Mouse (Mus musculus) small intestine, adult 10 weeks (tissue): Measurements from ENCODE around the gene Defb45. TPM values are rescaled to one million over a fixed set of nuclear protein-coding genes. Genes with fewer than 3 reads are reported as not detected.

Experiments
- polyA plus RNA-seq: library from polyadenylated mRNA; stranded (reverse); fragments of 350-450 nt; fragmentation: Illumina TruSeq; extraction: RNeasy Lipid Tissue Mini Kit (QIAGEN cat#74804); gene quantifications from one replicate; pipeline ENCODE4 v1.2.3, GENCODE M21; 2014; ENCODE audit warnings: low replicate concordance

Defb45 gene
- polyA plus RNA-seq = not detected

GRCm38 (mm10) chr2:152599299-152599698 lies at the start of gene Defb45:
Gene Defb45, minus strand, starts transcription at chr2:152599399.

GRCm38 (mm10) chr2:152626774-152627591 lies 27.8 kb upstream of the Defb45 start, which contains the start of gene Rem1:
Gene Rem1, plus strand, starts transcription at chr2:152626951.

GRCm38 (mm10) chr2:152622953-152623352 lies 23.8 kb upstream of the Defb45 start, which contains the start of gene Defb25:
Gene Defb25, minus strand, starts transcription at chr2:152623053.

GRCm38 (mm10) chr2:152604057-152604456 lies 4.9 kb upstream of the Defb45 start, which contains the start of gene Defb36:
Gene Defb36, plus strand, starts transcription at chr2:152604327.

GRCm38 (mm10) chr2:152580107-152580506 lies 19.1 kb downstream of the Defb45 start, which contains the start of gene Defb19:
Gene Defb19, minus strand, starts transcription at chr2:152580312.

GRCm38 (mm10) chr2:152572114-152572794 lies 26.9 kb downstream of the Defb45 start, which contains the start of gene Defb21:
Gene Defb21, plus strand, starts transcription at chr2:152572744.

GRCm38 (mm10) chr2:152569038-152569437 lies 30.2 kb downstream of the Defb45 start, which contains the start of gene Gm17416:
Gene Gm17416, plus strand, starts transcription at chr2:152569338.

Other genes with a start within 250 kb of the Defb45 start
- not detected for gene Nrsn2, start 222.8 kb downstream of the Defb45 start, polyA plus RNA-seq
- 0.11 TPM for gene Sox12, start 201.3 kb downstream of the Defb45 start, polyA plus RNA-seq
- gene Zcchc3, start 184.4 kb downstream of the Defb45 start, polyA plus RNA-seq = 0.82 TPM
- gene 6820408C15Rik, start 183.8 kb downstream of the Defb45 start, polyA plus RNA-seq = not detected
- gene Defb23, start 134.8 kb downstream of the Defb45 start, polyA plus RNA-seq = not detected
- not detected for gene Defb20, start 122.3 kb downstream of the Defb45 start, polyA plus RNA-seq
- gene Defb22, start 109.3 kb downstream of the Defb45 start, polyA plus RNA-seq = not detected
- not detected for gene Defb26, start 87.7 kb downstream of the Defb45 start, polyA plus RNA-seq
- not detected for gene Defb28, start 81.1 kb downstream of the Defb45 start, polyA plus RNA-seq
- gene Defb29, start 59.3 kb downstream of the Defb45 start, polyA plus RNA-seq = not detected
- gene Gm17416, start 30.1 kb downstream of the Defb45 start, polyA plus RNA-seq = not detected
- gene Defb21, start 26.7 kb downstream of the Defb45 start, polyA plus RNA-seq = not detected
- not detected for gene Defb19, start 19.1 kb downstream of the Defb45 start, polyA plus RNA-seq
- not detected for gene Defb36, start 4.9 kb upstream of the Defb45 start, polyA plus RNA-seq
- not detected for gene Defb25, start 23.7 kb upstream of the Defb45 start, polyA plus RNA-seq
- 0.26 TPM for gene Rem1, start 27.6 kb upstream of the Defb45 start, polyA plus RNA-seq
- gene H13, start 70.1 kb upstream of the Defb45 start, polyA plus RNA-seq = 11.7 TPM
- 15.6 TPM for gene Mcts2, start 87.6 kb upstream of the Defb45 start, polyA plus RNA-seq
- 52.8 TPM for gene Id1, start 136.9 kb upstream of the Defb45 start, polyA plus RNA-seq
- gene Cox4i2, start 154.8 kb upstream of the Defb45 start, polyA plus RNA-seq = not detected
- gene Bcl2l1, start 232.3 kb upstream of the Defb45 start, polyA plus RNA-seq = 8.1 TPM
- 13.3 TPM for gene Tpx2, start 248.6 kb upstream of the Defb45 start, polyA plus RNA-seq